8 mouse cellular contexts compared by ENCODE assay signal in genomic region chr9:47624565-47625520, GRCm38 (mm10).
DNase-seq lines count a peak whose midpoint lies in the region; ATAC-seq and TF ChIP-seq lines count a peak whose summit lies in the region.

No protein-coding gene starts in this region.

- H3K36me3 ChIP-seq in intestine, embryonic 14.5 days (ENCODE audit: control insufficient read depth, insufficient read depth, low read length) = no peaks in the 10 kb centered on the region
- no peaks in the 10 kb centered on the region for H3K36me3 ChIP-seq in intestine, postnatal 0 days (ENCODE audit: control insufficient read depth, insufficient read depth)
- no peaks in the 10 kb centered on the region for H3K36me3 ChIP-seq in lung, embryonic 16.5 days (ENCODE audit: control insufficient read depth, insufficient read depth, low read length)

- H3K4me3 ChIP-seq in intestine, embryonic 14.5 days (ENCODE audit: low read depth, low read length) = no peak overlapping the region
- no peak overlapping the region for H3K4me3 ChIP-seq in intestine, postnatal 0 days (ENCODE audit: low read depth, low read length)
- H3K4me3 ChIP-seq in bone marrow macrophage, adult 2 months (ENCODE audit: insufficient read depth, low read length) = no peak overlapping the region
- no peak overlapping the region for H3K4me3 ChIP-seq in lung, embryonic 16.5 days (ENCODE audit: low read length)

- 0 out of 2 replicates have a peak, but pooled peaks cover 5% of the 10 kb centered on the region for H3K27me3 ChIP-seq in intestine, embryonic 14.5 days (replicated peaks; ENCODE audit: control insufficient read depth, insufficient read depth, low read length)
- no peaks in the 10 kb centered on the region for H3K27me3 ChIP-seq in intestine, postnatal 0 days (replicated peaks; ENCODE audit: control insufficient read depth, insufficient read depth, low read length)
- H3K27me3 ChIP-seq in lung, embryonic 16.5 days (ENCODE audit: control insufficient read depth, insufficient read depth, low read depth, low read length) = no peaks in the 10 kb centered on the region

- H3K4me2 ChIP-seq in intestine, embryonic 14.5 days (ENCODE audit: low read length) = peak overlapping the region; percentile 3; the same call in 1 of the 2 replicates
- no peak overlapping the region for H3K4me2 ChIP-seq in intestine, postnatal 0 days (replicated peaks; ENCODE audit: low read depth)
- peak overlapping the region; percentile 4 for H3K4me2 ChIP-seq in lung, embryonic 16.5 days (ENCODE audit: low read depth, low read length)

- no peak for ATAC-seq in intestine, embryonic 14.5 days (replicated peaks; ENCODE audit: low FRiP score, low TSS enrichment, low read depth)
- ATAC-seq in intestine, postnatal 0 days = no peak
- ATAC-seq in lung, embryonic 16.5 days (ENCODE audit: low read depth) = peak; percentile 87
- ATAC-seq in activated CD4-positive, CD25-positive, alpha-beta regulatory T cell, adult 4 months = no peak

- peaks cover 27% of the 10 kb centered on the region for H3K4me1 ChIP-seq in intestine, embryonic 14.5 days (replicated peaks; ENCODE audit: control insufficient read depth, insufficient read depth, low read length)
- H3K4me1 ChIP-seq in intestine, postnatal 0 days (replicated peaks; ENCODE audit: control insufficient read depth, insufficient read depth, low read length) = no peaks in the 10 kb centered on the region; the same call in 1 of the 2 replicates
- H3K4me1 ChIP-seq in bone marrow macrophage, adult 2 months (ENCODE audit: control insufficient read depth, insufficient read depth, low read length) = peaks cover 61% of the 10 kb centered on the region
- H3K4me1 ChIP-seq in lung, embryonic 16.5 days (replicated peaks; ENCODE audit: control insufficient read depth, insufficient read depth, low read length) = peaks cover 33% of the 10 kb centered on the region

- no peak for TF ChIP-seq POLR2A in bone marrow macrophage, adult 2 months (IDR thresholded peaks at IDR 0.05; ENCODE audit: borderline replicate concordance, low read depth, low read length)

- WGBS in intestine, embryonic 14.5 days = 64% methylated on average over 17 of the region's 17 CpGs
- 70% methylated on average over 17 of the region's 17 CpGs for WGBS in intestine, postnatal 0 days
- WGBS in lung, embryonic 16.5 days = 49% methylated on average over 17 of the region's 17 CpGs

- peak overlapping the region; percentile 38; the same call in 1 of the 2 replicates for H3K27ac ChIP-seq in intestine, embryonic 14.5 days (ENCODE audit: low read depth)
- H3K27ac ChIP-seq in intestine, postnatal 0 days (ENCODE audit: low read depth, low read length) = no peak overlapping the region
- peak overlapping the region; percentile 99 for H3K27ac ChIP-seq in bone marrow macrophage, adult 2 months (ENCODE audit: insufficient read depth, low read depth, low read length)
- peak overlapping the region; percentile 81 for H3K27ac ChIP-seq in lung, embryonic 16.5 days (ENCODE audit: low read length)

- DNase-seq in intestine, embryonic 14.5 days (ENCODE audit: low spot score) = no peak
- peak; percentile 13 for DNase-seq in heart, postnatal 4 days
- no peak for DNase-seq in embryo, embryonic 11 days
- no peak for DNase-seq in thymus, postnatal 10 days (ENCODE audit: low spot score in 2 of 2)

- no peak overlapping the region for H3K9ac ChIP-seq in intestine, embryonic 14.5 days (ENCODE audit: low read length)
- no peak overlapping the region for H3K9ac ChIP-seq in intestine, postnatal 0 days (ENCODE audit: low read depth, low read length)
- no peak overlapping the region for H3K9ac ChIP-seq in lung, embryonic 16.5 days (ENCODE audit: low read length)

- no peaks in the 10 kb centered on the region for H3K9me3 ChIP-seq in intestine, embryonic 14.5 days (ENCODE audit: control insufficient read depth, low read length)
- H3K9me3 ChIP-seq in intestine, postnatal 0 days (ENCODE audit: control insufficient read depth) = no peaks in the 10 kb centered on the region
- no peaks in the 10 kb centered on the region for H3K9me3 ChIP-seq in lung, embryonic 16.5 days (ENCODE audit: control insufficient read depth, low read length)

- no peak for TF ChIP-seq CTCF in intestine, postnatal 0 days (IDR thresholded peaks at IDR 0.05; ENCODE audit: low read depth)
- TF ChIP-seq CTCF in bone marrow macrophage, adult 2 months (IDR thresholded peaks at IDR 0.05; ENCODE audit: low read depth, low read length) = no peak
